Mouse (Mus musculus) right cerebral cortex, adult 2 months (tissue): Measurements from ENCODE around the gene Sdk1.
A peak's percentile ranks its signal among the peaks of the same experiment; 100 is the strongest.

Experiments
- DNase-seq, 2 experiments: peaks; one replicate each; pipeline ENCODE4 v3.0.0; 2021 to 2022; ENCODE audit warnings: low spot score in 2 of 2

Sdk1 gene

DNA sequence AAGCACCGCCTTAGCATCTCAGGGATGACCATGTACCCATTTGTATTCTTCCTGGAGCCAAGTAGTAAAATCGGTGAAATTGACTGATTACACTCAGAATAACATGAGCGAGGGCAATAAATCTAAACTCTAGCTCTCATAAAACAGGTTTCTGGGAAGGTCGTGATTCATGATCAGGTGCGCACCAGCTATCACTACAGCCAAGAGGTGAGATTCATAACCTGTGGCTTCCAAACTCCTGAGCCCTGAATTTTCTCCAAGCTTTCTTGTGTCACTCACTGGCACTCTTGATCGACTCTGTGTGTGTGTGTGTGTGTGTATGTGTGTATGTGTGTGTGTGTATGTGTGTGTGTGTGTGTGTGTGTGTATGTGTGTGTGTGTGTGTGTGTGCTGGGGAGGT lies 522.8 kb downstream of the Sdk1 start:
- DNase-seq: no peak

DNA sequence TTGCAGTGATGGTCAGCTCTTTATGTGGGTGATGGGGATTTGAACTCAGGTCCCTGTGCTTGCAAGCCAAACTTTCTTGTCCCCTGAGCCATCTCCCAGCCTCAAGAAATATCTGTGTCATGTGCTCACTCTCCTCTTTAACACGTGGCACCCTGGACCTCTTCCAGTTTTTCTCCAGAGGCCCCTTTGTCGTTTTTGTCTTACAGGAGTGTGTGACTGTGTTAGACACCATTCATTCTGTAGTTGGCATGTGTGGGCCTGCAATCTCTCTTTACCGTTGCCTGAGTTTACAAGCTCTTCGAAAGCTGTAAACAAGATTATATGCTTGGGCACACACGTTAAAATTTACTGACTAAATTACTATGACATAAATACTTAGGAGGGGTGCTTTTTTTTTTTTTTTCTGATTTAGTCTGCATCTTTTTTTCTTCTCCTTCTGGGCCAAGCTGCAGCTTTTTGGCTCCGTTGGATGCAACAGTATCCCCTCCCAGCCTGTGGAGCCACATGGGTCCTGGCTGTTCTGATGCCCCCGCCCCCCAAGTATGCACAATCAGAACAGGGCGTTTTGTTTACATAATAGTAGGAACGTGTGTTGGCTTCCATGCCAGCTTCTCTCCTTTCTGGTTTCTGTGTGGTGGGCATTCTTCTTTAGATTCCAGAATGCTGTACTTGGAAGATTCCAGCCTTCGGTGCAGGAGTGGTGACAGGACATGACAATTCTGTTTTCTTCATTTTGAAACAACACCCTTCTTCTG lies 527.6 kb downstream of the Sdk1 start:
- DNase-seq: no peak

DNA sequence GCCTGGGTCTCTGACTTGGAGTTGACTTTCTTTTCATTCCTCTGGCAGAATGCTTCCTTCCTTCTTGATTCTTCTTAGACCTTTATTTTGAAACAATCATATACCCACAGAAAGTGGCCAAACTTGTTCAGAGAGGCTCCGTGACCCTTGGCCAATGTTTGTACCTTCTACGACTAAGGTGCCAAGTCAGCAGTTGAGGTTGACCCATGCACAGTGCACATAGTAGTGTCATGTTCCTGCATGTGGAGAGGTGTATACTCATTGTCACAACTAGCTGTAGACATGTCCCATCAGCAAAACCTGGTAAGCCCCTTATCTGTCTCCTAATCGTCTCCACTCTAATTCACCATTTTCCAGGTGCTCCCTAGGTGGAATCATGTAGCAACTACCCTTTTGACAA lies 530.2 kb downstream of the Sdk1 start:
- no peak for DNase-seq

DNA sequence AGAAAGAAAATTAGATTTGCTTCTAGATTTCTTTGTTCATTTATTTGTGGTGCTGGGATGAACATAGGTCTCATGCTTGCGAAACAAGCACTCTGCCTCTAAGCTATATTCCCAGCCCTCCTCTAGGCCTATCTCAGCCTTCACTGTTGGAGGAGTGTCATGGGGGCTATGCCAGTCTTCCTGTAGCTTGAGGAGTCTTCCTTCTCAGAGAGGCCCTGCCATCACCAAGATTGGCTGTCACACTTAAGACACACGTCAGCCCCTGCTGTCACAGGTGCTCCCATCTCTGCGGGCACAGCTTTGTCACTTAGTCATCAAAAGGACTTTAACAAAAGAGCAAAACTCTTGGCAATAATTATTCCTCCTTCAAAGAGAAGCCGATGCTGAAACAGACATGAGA lies 536.9 kb downstream of the Sdk1 start:
- no peak for DNase-seq

DNA sequence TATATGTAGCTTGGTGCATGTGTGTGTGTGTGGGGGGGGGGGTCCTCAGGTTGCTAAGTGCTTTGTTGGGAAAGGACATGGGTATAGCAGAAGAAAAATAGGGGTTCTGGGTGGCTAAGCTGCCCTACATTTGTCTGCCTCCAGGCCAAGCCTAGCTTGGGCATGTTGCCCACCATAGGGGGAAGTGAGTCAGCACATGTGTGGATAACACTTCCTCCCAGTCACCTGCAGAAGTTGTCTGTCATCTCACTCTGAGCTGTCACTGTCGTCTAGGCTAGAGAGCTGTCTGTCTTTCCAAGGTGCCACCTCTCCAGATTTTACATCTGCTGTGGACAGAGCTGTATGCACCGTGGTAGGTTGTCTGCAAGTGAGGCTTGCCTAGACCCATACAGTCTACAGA lies 539.9 kb downstream of the Sdk1 start:
- DNase-seq: no peak

DNA sequence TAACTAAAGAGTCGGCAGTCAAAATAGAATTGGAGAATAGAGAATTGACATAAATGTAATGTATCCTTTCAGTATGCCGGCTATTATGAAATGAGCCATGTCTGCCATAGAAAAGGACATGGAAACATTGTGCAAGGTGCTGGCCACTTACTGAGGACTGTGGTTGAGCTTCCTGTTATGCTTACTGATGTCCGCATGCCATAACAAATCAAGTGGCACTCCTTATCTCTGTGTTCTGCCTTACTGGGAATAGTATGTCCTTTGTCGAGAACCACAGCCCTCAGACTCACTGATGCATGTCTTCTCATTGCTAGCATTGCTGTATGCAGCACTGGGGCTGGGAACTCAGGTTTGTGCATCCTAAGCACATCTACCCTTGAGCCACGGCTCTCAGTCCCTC lies 541.0 kb downstream of the Sdk1 start:
- no peak for DNase-seq

DNA sequence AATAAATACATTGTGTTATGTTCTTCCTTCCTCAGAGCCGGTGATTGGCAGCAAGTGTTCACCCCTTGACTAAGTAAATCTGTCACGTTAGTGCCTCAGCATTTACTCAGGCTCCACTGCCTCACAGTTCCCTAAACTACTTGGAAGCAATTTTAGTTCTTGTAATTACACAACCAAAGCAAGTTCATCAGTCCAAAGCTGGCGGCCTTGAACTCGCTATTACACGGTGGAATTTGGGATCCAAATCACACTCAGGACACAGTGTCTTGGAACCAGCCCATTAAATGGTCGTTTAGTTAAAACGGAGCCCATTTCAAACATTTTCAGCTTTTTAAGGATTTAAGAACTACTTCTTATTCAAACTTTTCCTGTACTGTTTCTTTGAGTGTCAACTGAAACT lies 542.2 kb downstream of the Sdk1 start:
- DNase-seq: no peak

DNA sequence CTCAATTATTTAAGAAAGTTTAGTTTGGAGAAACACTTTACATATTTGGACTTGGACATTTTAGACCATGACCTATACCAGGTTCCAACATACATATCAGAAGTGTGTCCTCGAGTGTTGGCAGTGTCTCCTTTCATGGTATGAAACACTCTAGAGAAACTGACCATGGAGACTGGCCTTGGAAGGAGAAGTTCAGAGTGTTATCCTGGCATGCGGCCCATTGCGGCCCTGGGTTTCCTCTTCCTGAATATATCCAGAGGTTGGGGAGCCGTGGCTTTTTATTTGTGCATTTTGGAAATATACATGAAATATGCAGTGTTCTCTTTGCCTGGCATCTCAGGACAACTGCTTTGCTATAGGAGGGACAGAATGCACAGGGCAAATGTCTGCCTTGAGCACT lies 552.6 kb downstream of the Sdk1 start:
- DNase-seq: no peak

DNA sequence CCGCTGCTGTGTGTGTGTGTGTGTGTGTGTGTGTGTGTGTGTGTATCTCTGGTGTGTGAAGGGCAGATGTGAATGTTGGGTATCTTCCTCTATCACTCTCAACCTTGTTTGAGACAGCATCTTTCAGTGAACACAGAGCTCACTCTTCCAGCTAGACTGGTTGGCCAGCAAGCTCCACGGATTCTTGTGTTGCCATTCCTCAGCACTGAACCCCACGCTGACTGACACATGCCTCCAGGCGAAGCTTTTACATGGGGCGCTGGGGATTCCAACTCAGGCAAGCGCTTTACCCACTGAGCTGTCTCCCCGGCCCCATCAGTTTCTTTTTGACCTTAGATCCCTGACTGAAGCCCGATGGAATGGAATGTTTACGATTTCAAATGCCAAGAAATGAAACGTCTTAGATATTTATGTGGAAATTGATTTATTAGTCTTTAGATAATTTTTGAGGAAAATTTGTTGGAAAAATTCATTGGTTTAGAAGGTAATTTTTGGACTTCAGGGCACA lies 582.6 kb downstream of the Sdk1 start:
- DNase-seq: no peak

DNA sequence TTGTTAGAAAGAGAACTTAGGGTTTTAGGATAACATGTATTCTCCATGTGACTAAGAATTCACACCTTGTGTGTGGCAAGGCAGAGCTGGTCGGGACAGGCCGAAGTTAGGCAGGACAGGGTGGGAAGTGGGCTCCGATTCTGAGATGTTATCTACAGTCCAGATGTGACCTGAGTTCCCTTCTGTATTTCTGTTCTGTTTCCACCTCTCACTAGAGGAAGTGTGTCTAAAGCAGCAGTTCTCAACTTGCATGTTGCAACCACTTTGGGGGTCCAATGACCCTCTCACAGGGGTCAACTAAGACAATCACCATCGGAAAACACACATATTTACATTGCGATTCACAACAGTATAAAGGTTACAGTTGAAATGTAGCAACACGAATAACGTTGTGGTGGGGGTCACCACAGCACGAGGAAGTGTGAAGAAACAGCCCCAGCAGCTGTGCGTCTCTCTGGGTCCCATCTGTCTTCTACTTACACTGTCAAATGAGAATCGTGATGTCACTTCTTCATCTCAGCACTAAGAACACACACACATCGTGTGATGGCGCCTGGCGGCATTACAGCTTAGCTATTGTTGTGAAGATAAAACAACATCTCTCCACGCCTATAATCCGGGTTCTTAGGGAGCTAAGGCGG lies 583.6 kb downstream of the Sdk1 start:
- no peak for DNase-seq

DNA sequence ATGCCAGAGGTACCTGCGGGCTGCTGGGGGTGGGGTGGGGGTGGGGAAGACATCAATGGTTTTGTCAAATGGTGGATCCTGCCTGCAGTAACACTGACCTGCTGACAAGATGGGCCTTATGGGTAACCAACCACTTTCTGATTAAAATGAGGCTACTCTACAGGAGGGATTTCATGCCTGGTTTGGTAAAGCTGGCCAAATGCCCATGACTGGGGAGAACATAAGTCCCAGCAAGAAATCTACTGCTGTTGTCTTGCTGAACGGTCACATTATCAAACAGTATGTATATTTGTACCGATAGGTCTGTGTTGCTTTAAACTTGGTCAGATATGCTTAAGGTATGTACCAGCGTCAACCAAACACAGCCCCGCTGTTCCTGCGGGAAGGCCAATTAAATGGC lies 594.3 kb downstream of the Sdk1 start:
- DNase-seq: no peak

DNA sequence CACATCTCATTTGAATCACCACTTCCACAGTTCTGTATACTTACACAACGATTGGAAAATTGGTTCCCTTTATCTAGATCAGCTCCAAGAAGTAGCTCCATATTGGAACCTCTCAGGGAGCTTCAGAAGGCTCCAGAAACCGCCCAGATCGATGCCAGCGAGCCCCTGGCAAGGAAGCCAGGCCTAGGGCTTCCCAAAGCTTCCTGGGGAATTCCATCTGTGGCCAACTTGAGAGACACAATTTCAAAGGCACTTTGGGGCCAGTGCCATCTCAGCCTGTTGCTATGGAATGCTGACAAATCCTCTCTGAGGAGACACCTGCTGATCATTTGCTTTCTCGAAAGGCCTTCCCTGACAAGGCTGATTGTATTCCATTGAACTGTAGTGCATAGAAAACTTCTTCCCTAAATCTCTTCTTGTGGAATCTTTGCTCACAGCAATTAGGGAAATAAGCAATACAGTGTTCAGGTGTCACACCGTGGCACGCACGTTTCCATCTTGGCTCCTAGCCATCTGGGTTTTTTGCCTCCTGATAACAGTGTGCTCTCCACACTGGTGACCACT lies 595.7 kb downstream of the Sdk1 start:
- no peak for DNase-seq

DNA sequence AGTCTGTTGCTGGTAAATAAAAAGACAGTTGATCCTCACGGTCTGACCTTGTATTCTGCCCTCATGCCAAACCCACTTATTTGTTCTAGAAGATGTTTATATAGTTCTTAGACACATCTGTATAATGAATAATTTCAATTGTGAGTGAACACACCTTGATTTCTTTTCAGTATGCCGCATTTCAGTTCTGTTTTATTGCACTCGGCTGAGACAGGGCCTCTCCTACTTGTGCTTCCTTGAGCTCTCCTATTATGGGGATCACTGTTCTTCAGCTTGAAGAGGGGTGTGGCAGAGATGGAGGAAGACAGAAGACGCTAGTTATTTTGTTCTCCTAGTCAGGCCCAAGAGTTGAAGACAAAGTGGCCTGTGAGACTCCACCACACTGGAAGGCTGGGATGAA lies 603.4 kb downstream of the Sdk1 start:
- no peak for DNase-seq

DNA sequence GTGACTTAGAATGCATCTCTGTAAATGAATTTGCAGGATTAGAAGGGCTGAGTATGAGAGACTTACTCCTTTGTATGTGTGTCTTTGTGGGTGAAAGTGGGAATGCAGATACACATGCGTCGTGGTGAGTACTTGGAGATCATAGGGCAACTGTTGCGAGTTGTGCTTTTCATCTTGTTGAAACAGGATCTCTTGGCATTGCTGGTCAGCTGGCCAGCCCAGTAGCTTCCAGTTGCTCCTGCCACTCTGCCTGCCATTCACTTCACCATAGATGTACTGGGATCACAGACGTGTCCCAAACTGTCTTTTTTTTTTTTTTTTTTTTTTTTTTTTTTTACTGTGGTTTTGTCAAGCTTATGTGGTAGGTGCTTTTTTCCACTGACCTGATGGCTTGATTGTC lies 606.4 kb downstream of the Sdk1 start:
- no peak for DNase-seq

DNA sequence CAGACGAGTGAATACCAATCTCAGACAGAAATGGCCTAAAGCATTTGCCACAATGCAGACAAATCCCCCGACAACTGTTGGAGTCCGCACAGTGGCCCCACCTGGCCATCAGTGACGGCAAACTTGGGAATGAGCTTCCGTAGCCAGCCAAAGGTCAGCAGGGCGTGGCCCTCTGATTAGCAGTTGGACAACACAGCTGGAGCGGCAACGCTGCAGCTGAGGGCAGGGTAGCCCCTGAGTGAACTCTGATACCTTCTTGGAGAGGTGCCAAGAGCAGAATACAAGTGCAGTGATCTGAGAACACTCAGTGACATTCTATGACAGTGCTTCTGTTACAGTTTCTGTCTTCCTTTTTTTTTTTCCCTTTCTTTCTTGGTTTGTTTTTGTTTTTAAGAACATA lies 610.9 kb downstream of the Sdk1 start:
- DNase-seq: no peak

DNA sequence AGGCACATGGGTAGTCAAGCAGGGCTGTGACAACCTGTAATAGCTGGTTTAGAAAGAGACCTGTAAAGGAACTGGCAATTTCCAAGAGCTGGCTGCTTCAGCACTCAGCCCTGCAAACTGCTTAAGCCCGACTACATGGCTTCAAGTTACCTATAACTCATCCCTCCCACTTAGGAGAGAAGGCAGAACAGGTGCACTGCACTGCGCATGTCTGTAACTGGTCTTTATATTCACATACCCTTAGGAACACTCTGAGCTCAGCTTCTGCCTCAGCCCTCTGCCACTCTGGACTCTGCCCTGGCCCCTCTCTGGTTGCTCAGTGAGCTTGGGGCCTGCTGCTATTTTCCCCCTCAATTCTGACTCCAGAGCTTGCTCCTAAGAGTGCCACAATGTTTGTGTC lies 615.2 kb downstream of the Sdk1 start:
- no peak for DNase-seq

DNA sequence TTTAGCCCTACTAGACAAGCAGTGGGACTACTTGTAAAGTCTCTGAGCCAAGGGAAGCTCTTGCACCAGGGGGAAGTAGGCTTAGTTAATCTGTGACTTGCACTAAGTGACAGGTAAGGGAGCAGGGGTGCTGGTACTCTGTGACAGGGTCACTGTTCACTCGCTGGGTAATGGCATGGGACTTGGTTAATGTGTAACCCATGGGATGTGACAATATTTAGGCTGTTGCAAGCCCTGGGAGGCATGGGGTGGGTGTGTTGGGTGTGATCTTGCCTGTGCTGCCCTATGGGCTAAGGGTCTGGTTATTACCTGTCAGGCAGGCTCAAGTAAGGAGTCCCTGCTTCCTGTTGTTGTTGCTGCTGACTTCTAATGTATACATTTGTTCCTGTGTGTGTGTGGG lies 616.5 kb downstream of the Sdk1 start:
- DNase-seq: no peak

DNA sequence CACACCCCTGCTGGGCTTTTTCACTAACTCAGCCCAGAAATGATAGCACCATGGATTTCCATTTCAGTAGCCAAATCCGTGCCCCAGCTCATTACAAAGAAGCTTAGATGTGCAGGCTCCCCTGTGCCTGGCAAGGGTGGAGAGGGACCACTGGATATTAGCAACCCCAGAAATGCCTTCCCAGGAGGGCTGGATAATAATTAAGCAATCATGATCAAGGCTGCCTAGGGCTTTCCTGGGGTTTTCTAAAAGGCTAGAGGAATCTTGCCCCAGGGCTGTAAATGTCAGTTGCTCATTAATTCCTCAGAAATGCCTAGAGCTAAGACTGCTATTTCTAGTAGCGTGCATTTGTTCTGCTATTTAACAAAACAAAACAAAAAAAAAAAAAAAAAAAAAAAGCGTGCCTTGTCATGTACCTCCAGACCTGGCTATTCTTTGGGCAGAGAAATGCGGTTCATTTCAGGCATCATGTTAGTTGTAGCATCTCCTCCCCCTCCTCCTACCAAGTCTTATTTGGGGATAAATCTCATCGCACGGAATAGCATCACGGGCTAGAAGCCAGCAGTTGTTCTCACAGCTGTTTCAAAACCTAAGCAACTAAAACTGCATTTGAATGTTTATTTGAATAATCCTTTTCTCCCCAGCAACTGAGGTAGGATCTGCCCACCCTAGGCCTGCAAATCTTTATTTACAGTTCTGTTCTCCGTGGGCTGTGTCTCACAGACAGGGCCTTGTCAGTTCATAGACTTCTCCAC lies 617.3 kb downstream of the Sdk1 start:
- DNase-seq: peak; percentile 7 to 11

DNA sequence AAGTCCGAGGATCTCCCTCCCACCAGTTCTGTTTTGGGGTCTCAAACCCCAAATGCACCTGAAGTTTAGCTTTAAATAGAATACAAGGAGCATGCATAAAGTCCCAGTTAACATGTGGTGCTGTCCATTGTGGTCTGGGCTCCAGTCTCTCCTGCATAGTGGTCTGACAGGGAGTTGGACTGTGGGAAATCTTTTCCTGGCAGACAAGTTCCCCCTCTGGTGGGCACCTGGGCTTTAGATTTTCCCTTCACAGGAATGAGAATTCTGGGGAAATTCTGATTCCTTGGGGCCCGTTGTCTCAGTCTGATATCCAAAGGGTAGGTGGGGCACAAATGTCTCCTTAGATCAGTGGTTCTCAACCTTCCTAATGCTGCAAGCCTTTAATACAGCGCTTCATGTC lies 624.8 kb downstream of the Sdk1 start:
- no peak for DNase-seq

DNA sequence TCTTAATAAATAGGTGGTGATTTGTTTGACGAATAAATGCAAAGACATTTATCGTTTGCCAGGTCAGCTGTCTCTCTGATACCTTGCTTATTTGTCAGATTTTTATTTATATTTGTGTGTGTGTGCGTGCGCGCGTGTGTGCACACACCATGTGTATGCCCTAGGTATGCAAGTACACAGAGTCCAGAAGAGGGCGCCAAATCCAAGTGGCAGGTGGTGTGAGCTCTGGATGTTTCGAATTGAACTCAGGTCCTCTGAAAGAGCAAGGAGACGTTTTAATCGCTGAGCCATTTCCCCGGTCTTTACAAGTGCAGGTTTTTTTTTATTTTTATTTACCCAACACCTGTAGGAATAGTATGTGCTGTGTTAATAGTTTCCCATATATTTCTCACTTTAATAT lies 632.5 kb downstream of the Sdk1 start:
- no peak for DNase-seq

DNA sequence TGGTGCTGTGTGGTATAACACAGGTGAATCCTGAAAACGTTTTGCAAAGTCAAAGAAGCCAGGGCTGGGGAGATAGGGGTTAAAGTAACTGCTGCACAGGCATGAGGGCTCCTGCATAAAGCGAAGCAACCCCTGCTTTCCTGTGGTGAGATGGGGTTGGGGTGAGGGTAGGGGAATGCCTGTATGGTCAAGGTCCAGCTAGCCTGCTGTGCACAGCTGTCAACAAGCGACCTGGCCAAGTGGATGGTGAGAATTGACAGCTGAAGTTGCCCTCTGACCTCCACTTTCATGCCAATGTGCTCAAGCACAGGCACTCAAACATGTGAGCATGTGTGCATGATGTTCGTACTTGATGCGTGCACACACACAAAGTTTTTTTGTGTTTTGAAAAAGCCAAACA lies 639.4 kb downstream of the Sdk1 start:
- DNase-seq: no peak

DNA sequence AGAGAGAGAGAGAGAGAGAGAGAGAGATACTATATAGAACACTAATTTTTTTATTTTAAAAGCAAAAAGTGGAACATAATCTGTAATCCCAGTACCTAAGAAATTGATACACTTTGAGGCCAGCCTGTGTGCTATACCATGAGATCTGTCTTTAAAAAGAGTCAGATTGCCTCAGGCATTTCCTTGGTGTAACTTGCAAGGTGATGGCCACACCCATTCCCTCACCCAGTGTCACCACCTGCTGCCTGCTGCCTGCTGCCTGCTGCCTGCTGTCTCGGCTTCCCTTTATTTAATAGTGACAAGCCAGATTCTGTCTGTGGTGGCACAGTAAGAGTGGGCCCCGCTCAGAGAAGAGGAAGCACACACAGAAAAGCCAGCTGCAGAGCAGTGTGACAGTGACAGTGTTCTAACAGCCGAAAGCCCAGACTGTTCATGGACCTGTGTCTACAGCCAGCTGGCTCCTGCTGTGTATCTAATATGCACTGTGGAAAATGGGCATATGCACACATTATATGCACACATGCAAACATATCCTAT lies 642.9 kb downstream of the Sdk1 start:
- no peak for DNase-seq
